Comparison of ENCODE assay signal across 8 mouse cellular contexts in genomic region chr19:46136639-46137580, GRCm38 (mm10). TPM values are rescaled to one million over a fixed set of nuclear protein-coding genes. Genes with fewer than 3 reads are reported as not detected.
A peak's percentile ranks its signal among the peaks of the same experiment; 100 is the strongest.
DNase-seq lines count a peak whose midpoint lies in the region; ATAC-seq and TF ChIP-seq lines count a peak whose summit lies in the region.

No protein-coding gene starts in this region.

- no peaks in the 10 kb centered on the region for H3K9me3 ChIP-seq in limb, embryonic 14.5 days (ENCODE audit: control insufficient read depth, low read length)
- H3K9me3 ChIP-seq in midbrain, embryonic 15.5 days: no peaks in the 10 kb centered on the region

- H3K4me3 ChIP-seq in cerebellum, adult 2 months (replicated peaks; ENCODE audit: insufficient read depth, low read depth, low read length): peak overlapping the region; percentile 27
- H3K4me3 ChIP-seq in limb, embryonic 14.5 days (replicated peaks; ENCODE audit: low read length): peak overlapping the region; percentile 51
- peak overlapping the region; percentile 61 for H3K4me3 ChIP-seq in midbrain, embryonic 15.5 days

- peak; percentile 36 to 55 for DNase-seq in cerebellum, adult 2 months
- no peak for DNase-seq in cerebellum, adult 11-12 months
- peak; percentile 82 for DNase-seq in embryo, embryonic 10 days (ENCODE audit: low spot score)
- peak; percentile 50 for DNase-seq in gastrocnemius, postnatal 25 days
- peak; percentile 18 for DNase-seq in limb, embryonic 14.5 days (ENCODE audit: low spot score)
- peak; percentile 63 to 75 for DNase-seq in spleen, postnatal 14 days (ENCODE audit: low spot score in 2 of 2)

- H3K4me1 ChIP-seq in cerebellum, adult 2 months (ENCODE audit: control insufficient read depth, insufficient read depth, low read length): peaks cover 4% of the 10 kb centered on the region; the same call in 1 of the 2 replicates
- peaks cover 11% of the 10 kb centered on the region; the same call in 1 of the 2 replicates for H3K4me1 ChIP-seq in limb, embryonic 14.5 days (ENCODE audit: control insufficient read depth, insufficient read depth, low read length)
- peaks cover 23% of the 10 kb centered on the region for H3K4me1 ChIP-seq in midbrain, embryonic 15.5 days

- H3K36me3 ChIP-seq in limb, embryonic 14.5 days (ENCODE audit: control insufficient read depth, insufficient read depth, low read length): no peaks in the 10 kb centered on the region
- H3K36me3 ChIP-seq in midbrain, embryonic 15.5 days (replicated peaks): no peaks in the 10 kb centered on the region

- peak; percentile 61 for ATAC-seq in inflammation-experienced regulatory T-cells, adult 6 months
- no peak for ATAC-seq in limb, embryonic 14.5 days (ENCODE audit: low FRiP score, low read depth)
- peak; percentile 67 for ATAC-seq in midbrain, embryonic 15.5 days (replicated peaks)

- peak overlapping the region; percentile 51; the same call in 1 of the 2 replicates for H3K9ac ChIP-seq in limb, embryonic 14.5 days (ENCODE audit: low read depth, low read length, severe bottlenecking)
- H3K9ac ChIP-seq in midbrain, embryonic 15.5 days: peak overlapping the region; percentile 56; the same call in 1 of the 2 replicates

- peak overlapping the region; percentile 100 for H3K4me2 ChIP-seq in limb, embryonic 14.5 days (replicated peaks; ENCODE audit: low read depth, low read length, severe bottlenecking)
- peak overlapping the region; percentile 99 for H3K4me2 ChIP-seq in midbrain, embryonic 15.5 days

- no peak overlapping the region for H3K27ac ChIP-seq in cerebellum, adult 2 months (ENCODE audit: insufficient read depth, low read length)
- H3K27ac ChIP-seq in limb, embryonic 14.5 days (replicated peaks; ENCODE audit: low read depth, low read length): no peak overlapping the region
- H3K27ac ChIP-seq in midbrain, embryonic 15.5 days: no peak overlapping the region

- WGBS in cerebellum, adult 2 months: 13% methylated on average over 49 of the region's 49 CpGs
- WGBS in limb, embryonic 14.5 days: 3% methylated on average over 45 of the region's 49 CpGs
- 2% methylated on average over 49 of the region's 49 CpGs for WGBS in midbrain, embryonic 15.5 days

- no peak for TF ChIP-seq POLR2A in cerebellum, adult 2 months (IDR thresholded peaks at IDR 0.05; ENCODE audit: borderline replicate concordance, insufficient read depth, low read length)
- TF ChIP-seq POLR2A in limb, embryonic 14.5 days (IDR thresholded peaks at IDR 0.05; ENCODE audit: borderline replicate concordance, extremely low read depth, insufficient read depth, insufficient read length): no peak

- peak; percentile 54; the same call in 1 of the 2 replicates for TF ChIP-seq CTCF in cerebellum, adult 2 months (IDR thresholded peaks at IDR 0.05; ENCODE audit: borderline replicate concordance, insufficient read depth, low read depth, low read length)

- no peaks in the 10 kb centered on the region; the same call in 1 of the 2 replicates for H3K27me3 ChIP-seq in cerebellum, adult 2 months (ENCODE audit: control insufficient read depth, insufficient read depth, low read length)
- H3K27me3 ChIP-seq in limb, embryonic 14.5 days (ENCODE audit: control insufficient read depth, insufficient read depth, low read length): peaks cover 65% of the 10 kb centered on the region
- peaks cover 61% of the 10 kb centered on the region for H3K27me3 ChIP-seq in midbrain, embryonic 15.5 days (replicated peaks)

RNA-seq across cellular contexts. Expression of gene Elovl3, which starts 5.2 kb away (rescaled TPM):
- polyA plus RNA-seq in cerebellum, adult 2 months (2012; rRNA removed): not detected in 2 replicates
- total RNA-seq in gastrocnemius, postnatal 25 days (2021): not detected
- not detected for polyA plus RNA-seq in inflammation-experienced regulatory T-cells, adult 6 months (2017; shearing (Covaris generic))
- polyA plus RNA-seq in limb, embryonic 14.5 days (2012; rRNA removed): 0.15 TPM in 1 of 2 replicates, not detected in the other
- polyA plus RNA-seq in limb, embryonic 14.5 days (2014; fragmentation: Nextera tagmentation; extraction: Ambion mirVana): 0.68 and 0.85 TPM in 2 replicates
- 0.49 and 0.52 TPM in 2 replicates for polyA plus RNA-seq in midbrain, embryonic 15.5 days (2015; fragmentation: Nextera tagmentation; extraction: Ambion mirVana)

RNA-seq across cellular contexts. Expression of gene Pitx3, which starts 11.2 kb away (rescaled TPM):
- polyA plus RNA-seq in cerebellum, adult 2 months (2012; rRNA removed): 0.14 and 0.31 TPM in 2 replicates
- 10 to 100 TPM in 1 of 2 experiments, 1 to 10 TPM in 1; 9.9 to 12.7 TPM for total RNA-seq in gastrocnemius, postnatal 25 days (2021)
- polyA plus RNA-seq in inflammation-experienced regulatory T-cells, adult 6 months (2017; shearing (Covaris generic)): not detected
- 14.0 and 19.6 TPM in 2 replicates for polyA plus RNA-seq in limb, embryonic 14.5 days (2012; rRNA removed)
- polyA plus RNA-seq in limb, embryonic 14.5 days (2014; fragmentation: Nextera tagmentation; extraction: Ambion mirVana): 8.1 TPM in 2 replicates
- 4.5 and 6.2 TPM in 2 replicates for polyA plus RNA-seq in midbrain, embryonic 15.5 days (2015; fragmentation: Nextera tagmentation; extraction: Ambion mirVana)

RNA-seq across cellular contexts. Expression of gene Gbf1, which starts 15.4 kb away (rescaled TPM):
- polyA plus RNA-seq in cerebellum, adult 2 months (2012; rRNA removed): 85.3 and 91.0 TPM in 2 replicates
- total RNA-seq in gastrocnemius, postnatal 25 days (2021): 10 to 100 TPM; 47.4 to 48.3 TPM
- 10 to 100 TPM; 25.5 to 35.6 (median 32.6) TPM for polyA plus RNA-seq in inflammation-experienced regulatory T-cells, adult 6 months (2017; shearing (Covaris generic))
- 92.1 and 131 TPM in 2 replicates for polyA plus RNA-seq in limb, embryonic 14.5 days (2012; rRNA removed)
- polyA plus RNA-seq in limb, embryonic 14.5 days (2014; fragmentation: Nextera tagmentation; extraction: Ambion mirVana): 66.8 and 67.2 TPM in 2 replicates
- polyA plus RNA-seq in midbrain, embryonic 15.5 days (2015; fragmentation: Nextera tagmentation; extraction: Ambion mirVana): 79.0 and 83.0 TPM in 2 replicates
